8 mouse cellular contexts compared by ENCODE assay signal in genomic region chr11:88528522-88529101, GRCm38 (mm10).
A peak's percentile ranks its signal among the peaks of the same experiment; 100 is the strongest.
DNase-seq lines count a peak whose midpoint lies in the region; TF ChIP-seq lines count a peak whose summit lies in the region.

No protein-coding gene starts in this region.

- WGBS in kidney, adult 2 months = 31% methylated on average over 8 of the region's 8 CpGs

- H3K36me3 ChIP-seq in kidney, adult 2 months (ENCODE audit: control insufficient read depth, insufficient read depth, low read length) = no peaks in the 10 kb centered on the region

- H3K27ac ChIP-seq in kidney, adult 2 months (ENCODE audit: insufficient read depth, low read depth, low read length) = peak overlapping the region; percentile 84

- H3K4me3 ChIP-seq in kidney, adult 2 months (ENCODE audit: insufficient read depth, low read depth, low read length) = no peak overlapping the region

- no peaks in the 10 kb centered on the region for H3K27me3 ChIP-seq in kidney, adult 2 months (replicated peaks; ENCODE audit: control insufficient read depth, insufficient read depth, low read length)

- H3K4me1 ChIP-seq in kidney, adult 2 months (ENCODE audit: control insufficient read depth, insufficient read depth, low read length) = peaks cover 30% of the 10 kb centered on the region

- no peak for TF ChIP-seq CTCF in kidney, adult 2 months (conservative IDR thresholded peaks at IDR 0.05; ENCODE audit: insufficient read depth, insufficient read length, low read depth, low read length)

- peak; percentile 45 to 53 for DNase-seq in cerebellum, postnatal 10 days
- DNase-seq in cerebellum, adult 9-11 months = no peak
- peak; percentile 77 to 80 for DNase-seq in heart, adult 9 months (ENCODE audit: low spot score in 2 of 2)
- peak; percentile 79 for DNase-seq in kidney, adult 2 months
- DNase-seq in mesoderm, embryonic 11.5 days (ENCODE audit: low read depth, low spot score) = peak; percentile 77
- no peak for DNase-seq in urinary bladder, postnatal 36 days (ENCODE audit: low spot score in 2 of 2)
- DNase-seq in c-Kit-positive CD71-positive TER-119-positive erythroid progenitor cells, embryonic 14.5 days (ENCODE audit: low spot score) = no peak
- DNase-seq in natural killer cell, adult 2 months (ENCODE audit: low spot score in 2 of 2) = no peak

- no peak for TF ChIP-seq POLR2A in kidney, adult 2 months (IDR thresholded peaks at IDR 0.05; ENCODE audit: low read depth, low read length)

Comparison
In these comparisons a context has a peak if more than half of its experiments do, and no peak if none do; other contexts are left out.
1. DNase-seq: peak in cerebellum, postnatal 10 days (2 of 2), heart, adult 9 months (2 of 2), kidney, adult 2 months (single experiment) and mesoderm, embryonic 11.5 days (single experiment); none in cerebellum, adult 9-11 months (single experiment), urinary bladder, postnatal 36 days (0 of 2), c-Kit-positive CD71-positive TER-119-positive erythroid progenitor cells, embryonic 14.5 days (single experiment) and natural killer cell, adult 2 months (0 of 2).